Mouse (Mus musculus) ES-Bruce4 (cell line): ENCODE data around the gene L3mbtl1.

Source experiments
- CTCF ChIP-seq: IDR thresholded peaks from one replicate; pipeline ENCODE4 v1.8.1; 2011; ENCODE audit warnings: low read depth, low read length
- EP300 ChIP-seq: IDR thresholded peaks from 2 replicates; pipeline ENCODE4 v1.6.1; 2011; ENCODE audit warnings: low read depth, low read length; ENCODE audit not compliant: insufficient read depth
- POLR2A ChIP-seq: IDR thresholded peaks from one replicate; pipeline ENCODE4 v1.8.1; 2011; ENCODE audit warnings: low read length; ENCODE audit not compliant: insufficient read depth

- TF ChIP-seq POLR2A (no peak), CTCF (no peak), EP300 (no peak)
These were observed 27.6 kb downstream of the L3mbtl1 start for GRCm38 (mm10) chr2:162970896-162971295.
